Mouse (Mus musculus) R1 (cell line): ENCODE data around the gene Cavin3.

Experiments used
- DNase-seq: peaks from one replicate; pipeline ENCODE4 v3.0.0-alpha.2; 2018; ENCODE audit warnings: low read depth, low spot score

Cavin3 gene

GRCm38 (mm10) chr7:105481505-105482411, at the start of gene Cavin3:
Cavin3 (minus strand) TSS chr7:105482300.
- peak; percentile 87 for DNase-seq

DNA sequence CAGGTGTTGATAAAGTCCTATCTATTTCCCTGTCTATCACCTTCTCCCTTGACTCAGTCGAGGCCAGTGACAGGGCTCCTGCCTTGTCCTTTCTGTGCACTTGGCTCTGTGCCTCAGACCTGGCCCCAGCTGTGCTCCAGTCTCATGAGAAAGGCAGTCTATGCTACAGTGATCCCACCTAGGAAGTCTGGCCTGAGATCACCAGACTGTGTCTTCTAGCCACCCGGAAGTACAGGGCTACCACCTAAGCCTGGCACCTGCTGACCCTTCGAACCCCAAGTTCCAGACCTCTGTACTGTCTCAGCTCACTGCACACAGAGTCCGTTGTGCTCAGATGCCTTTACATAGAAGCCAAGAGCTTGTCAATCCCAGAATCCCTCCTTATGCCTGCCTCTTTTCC, 46.0 kb upstream of the Cavin3 start:
- no peak for DNase-seq

DNA sequence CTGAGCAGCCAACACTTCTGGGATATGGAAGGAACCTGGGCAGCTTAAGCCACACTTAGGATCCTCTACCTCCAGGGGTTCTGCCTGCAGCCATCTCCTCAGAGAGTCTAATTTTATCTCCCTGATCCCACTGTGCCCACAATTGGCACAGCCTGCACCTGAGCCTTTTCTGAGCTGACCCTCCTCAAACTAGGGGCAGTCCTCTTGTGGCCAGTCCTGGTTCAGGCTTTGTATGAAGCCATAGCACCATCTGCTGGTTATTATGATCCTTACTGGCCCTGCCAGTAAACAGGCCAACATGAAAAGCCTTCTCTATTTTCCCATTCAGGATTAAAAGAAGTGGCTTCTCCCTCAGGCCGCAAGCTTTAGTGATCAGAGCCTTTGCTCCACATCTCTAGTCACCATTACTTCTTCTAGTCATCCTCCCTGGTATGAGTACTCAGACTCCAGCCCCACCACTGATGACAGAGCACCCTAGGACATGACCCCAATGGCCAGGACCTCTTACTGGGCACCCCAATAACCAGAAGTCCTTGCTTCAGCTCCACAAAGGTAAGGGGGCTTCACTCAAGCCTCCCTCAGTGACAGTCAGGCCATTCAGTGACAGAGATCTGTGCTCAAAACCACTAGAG, 45.3 kb upstream of the Cavin3 start:
- peak; percentile 17 for DNase-seq

DNA sequence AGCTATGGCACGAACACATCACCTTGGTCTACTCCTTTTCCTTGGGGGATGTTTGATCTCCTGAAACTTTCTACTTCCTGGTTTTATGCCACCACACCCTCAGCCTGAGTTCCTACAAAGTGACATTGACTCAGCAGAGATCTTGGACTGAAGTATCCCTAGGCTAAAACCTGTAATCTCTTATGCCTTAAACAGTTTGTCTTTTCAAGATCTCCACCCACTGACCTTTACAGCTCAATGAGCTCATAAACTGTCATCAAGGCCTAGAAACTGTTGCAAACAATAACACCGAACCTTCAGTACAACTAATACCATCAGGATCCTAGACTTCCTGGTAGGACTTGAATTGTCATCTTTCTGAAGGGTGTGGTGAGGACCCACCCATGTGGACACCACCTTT, 42.1 kb upstream of the Cavin3 start:
- DNase-seq = no peak

DNA sequence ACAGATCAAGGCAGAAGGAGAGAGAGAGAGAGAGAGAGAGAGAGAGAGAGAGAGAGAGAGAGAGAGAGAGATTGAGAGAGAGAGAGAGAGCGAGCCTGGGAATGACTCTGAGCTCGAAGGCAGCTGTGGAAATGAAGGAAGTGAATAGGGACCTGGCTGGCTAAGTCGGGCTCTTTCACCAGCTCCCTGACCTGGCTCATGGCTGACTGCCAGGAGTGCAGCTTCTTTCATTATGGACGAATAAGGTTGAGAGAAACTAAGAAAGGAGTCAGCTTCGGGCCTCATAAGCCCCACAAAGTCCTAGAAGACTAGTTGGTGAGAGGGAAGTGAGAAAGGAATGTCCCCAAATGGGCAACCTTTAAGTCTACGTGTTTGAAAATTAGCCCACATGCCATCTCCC, 38.1 kb upstream of the Cavin3 start:
- no peak for DNase-seq

DNA sequence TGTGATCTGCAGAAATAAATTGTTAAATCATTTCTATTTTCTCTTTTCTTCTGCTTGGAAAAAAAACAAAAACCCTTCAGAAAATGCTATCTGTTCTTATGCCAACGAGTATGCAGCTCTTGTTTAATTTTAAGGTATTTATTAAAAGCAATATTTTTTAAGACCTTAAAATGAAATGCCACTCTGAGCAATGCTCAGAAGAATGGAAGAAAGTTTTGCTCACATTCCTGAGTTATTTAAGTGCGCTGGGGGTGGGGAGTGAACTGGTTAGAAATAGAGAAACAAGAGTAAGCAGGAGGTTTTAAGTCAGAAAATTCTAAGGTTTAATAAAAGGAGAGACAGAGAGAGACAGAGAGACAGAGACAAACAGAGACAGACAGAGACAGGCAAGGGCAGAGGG, 37.7 kb upstream of the Cavin3 start:
- DNase-seq = no peak

- no peak for DNase-seq
These were observed 37.2 kb upstream of the Cavin3 start for GRCm38 (mm10) chr7:105519336-105519735.

DNA sequence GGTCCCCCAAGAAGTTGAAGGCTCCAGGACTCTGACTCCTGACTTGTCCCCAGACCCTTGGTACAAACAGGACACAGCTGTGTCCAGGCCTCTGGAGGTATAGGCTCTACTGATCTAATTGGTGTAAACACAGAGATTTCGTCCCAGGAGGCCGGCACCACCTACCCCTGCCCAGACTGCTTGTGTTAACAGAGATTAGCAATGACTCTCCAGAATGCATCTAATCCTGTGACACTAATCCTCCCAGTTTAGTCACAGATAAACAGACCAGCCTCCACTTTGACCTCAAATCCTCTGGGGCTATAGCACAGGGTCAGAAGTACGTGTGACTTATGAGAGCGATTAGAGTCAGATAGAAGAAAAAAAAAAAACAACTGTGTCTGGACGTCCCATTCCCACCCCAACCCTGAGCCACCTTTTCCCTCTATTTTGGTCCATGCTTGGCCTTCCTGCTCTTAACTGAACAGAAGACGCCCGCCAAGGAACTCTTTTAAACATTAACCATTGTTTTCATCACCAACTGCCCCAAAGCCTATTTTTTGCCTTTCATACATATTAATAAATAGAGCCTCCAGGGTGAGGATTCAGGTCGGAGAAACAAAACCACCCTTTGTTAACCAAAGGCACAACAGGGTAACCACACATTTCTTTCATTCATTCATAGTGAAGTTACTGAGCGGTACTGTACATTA, 34.7 kb upstream of the Cavin3 start:
- no peak for DNase-seq

DNA sequence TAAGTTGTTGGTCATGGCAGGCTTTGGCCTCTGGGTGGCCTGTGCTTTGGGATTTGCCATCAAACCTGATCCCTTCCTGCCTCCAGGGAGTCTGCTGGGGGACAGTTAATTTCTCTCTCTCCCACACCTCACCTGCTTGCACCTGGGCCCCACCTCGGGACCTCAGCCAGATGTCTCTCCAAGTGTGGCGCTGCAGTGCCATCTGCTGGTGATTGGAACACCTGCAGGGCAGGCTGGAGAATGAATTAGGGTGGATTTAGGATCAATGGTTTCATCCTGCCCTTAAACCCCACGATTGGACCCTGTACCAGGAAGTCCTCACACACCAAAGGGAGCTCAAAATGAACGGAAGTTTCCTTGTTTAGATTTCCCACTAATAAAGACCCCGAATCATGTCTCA, 33.1 kb upstream of the Cavin3 start:
- peak; percentile 61 for DNase-seq

GRCm38 (mm10) chr7:105514561-105514960, 32.5 kb upstream of the Cavin3 start:
- no peak for DNase-seq

GRCm38 (mm10) chr7:105513845-105514291, 31.8 kb upstream of the Cavin3 start:
- peak; percentile 7 for DNase-seq

DNA sequence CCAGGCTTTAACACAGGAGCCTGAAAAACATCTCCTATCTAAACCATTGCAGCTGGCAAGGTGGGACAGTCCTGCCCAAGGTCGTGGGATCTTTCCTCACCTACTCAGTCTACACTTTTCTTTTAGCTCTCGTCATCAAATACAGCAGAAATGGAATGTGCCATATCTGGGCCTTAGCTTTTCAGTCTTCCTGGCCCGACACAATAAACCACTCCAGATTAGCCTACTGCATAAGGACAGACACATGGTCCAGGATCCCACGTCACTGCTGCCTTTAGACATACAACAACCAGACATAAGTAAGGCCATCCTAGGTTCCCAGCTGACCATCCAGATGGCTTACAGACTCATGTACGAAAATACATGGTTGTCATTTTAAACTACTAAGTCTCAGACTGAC, 28.0 kb upstream of the Cavin3 start:
- DNase-seq = no peak

GRCm38 (mm10) chr7:105507257-105507656, 25.2 kb upstream of the Cavin3 start:
- no peak for DNase-seq

GRCm38 (mm10) chr7:105501984-105502383, 19.9 kb upstream of the Cavin3 start:
- no peak for DNase-seq

DNA sequence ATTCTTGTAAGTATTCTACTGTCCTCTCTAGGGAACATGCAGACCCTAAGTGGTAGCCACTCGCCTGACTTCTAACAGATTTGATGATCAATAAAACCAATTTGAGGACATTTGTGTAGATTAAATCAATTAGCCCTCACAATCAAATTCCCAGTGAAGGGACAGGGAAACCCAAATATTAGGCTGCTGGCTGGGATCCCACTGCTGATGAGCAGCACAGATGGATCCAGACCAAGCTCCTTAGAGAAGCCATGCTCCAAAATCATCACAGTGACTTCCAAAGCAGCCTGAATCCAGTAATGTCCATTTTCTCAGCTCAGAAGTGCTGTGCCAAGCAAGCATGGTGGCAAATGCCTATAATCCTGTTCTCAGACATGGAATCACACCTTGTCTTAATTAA, 17.6 kb upstream of the Cavin3 start:
- no peak for DNase-seq

- DNase-seq = no peak
These were observed 16.9 kb upstream of the Cavin3 start for GRCm38 (mm10) chr7:105498854-105499492.

DNA sequence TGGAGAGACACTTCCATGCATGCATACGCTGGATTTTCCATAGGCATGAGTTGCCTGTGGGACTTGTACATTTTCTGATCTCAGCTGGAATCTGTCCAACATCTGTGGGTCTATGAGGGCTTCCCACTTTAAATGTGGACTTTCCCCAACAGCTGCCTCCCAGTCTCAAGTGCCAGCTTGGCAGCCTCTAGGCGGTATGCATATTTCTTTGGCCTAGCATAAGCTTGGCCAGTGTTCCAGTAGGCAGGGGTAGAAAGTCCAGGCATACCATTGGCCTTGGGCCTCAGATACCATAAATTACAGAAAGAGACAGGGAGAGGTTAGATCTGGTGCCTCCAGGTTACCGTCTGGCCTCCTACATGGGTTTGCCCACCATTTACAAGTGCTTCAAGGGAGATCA, 15.8 kb upstream of the Cavin3 start:
- no peak for DNase-seq

DNA sequence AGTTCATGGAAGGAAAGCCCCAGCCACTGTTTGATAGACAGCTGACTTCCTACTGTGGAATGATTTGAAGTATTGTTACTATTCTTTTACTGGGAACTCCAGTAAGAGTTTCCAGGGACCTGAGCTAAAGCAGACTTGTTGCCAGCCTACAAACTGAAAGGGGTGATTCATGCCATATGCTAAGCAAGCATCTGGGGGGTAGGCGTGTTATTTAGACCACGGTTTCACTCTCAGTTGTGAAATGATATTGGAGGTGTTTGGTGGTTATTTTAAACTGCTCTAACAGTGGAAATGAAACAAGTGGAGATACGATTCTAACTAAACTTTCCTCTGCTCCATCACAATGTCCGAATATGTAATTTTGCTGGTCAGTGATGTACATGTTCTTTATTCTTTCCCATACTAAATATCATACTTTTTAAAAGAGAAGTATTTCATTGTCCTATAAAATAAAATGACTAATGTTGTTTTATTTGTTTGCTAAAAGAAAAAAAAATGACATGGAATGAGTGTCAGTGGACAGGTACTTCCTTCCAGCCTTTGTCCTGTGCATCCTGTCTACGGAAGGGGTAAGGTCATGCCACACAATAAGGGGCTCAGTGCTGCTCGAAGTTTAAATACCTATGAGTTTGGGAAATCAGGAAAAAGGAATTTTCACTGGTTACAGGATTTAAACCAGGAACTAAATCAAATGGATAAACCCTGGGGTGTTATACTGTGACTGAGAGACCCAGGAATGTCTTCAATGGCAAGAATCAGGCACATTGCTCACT, 5.2 kb upstream of the Cavin3 start:
- no peak for DNase-seq

GRCm38 (mm10) chr7:105485029-105485428, 2.9 kb upstream of the Cavin3 start:
- DNase-seq = no peak

DNA sequence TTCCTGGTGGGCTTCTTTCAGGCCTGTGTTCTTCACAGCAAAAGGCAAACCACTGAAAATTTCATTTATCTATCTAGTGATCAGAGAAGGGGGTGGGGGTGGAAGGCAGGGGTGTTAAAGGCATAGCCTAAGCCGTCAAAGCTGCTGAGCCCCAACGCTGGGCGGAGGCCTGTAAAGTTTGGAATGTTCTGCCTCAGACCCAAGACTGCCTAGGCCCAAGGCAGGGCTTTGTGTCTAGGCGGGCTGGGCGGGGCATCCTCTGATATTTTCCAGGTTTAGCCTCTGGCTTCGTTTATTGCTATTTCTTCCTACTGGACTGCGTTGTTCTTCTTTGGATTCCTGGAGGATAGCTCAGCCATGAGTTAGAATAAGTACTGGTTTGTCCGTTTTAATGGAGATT, 326 bp upstream of the Cavin3 start:
- DNase-seq = peak; percentile 69
